Mouse (Mus musculus) spleen, adult 2 months (tissue): ENCODE results near the gene Xrcc6.

ENCODE experiments used
- CTCF ChIP-seq: fragments of 200-500 bp; IDR thresholded peaks from 2 replicates; pipeline ENCODE4 v1.5.1; 2011; ENCODE audit warnings: mild to moderate bottlenecking, inconsistent platforms; ENCODE audit not compliant: insufficient read depth, insufficient read length, insufficient replicate concordance; ENCODE audit errors: extremely low read depth
- POLR2A ChIP-seq: fragments of 200-500 bp; IDR thresholded peaks from 2 replicates; pipeline ENCODE4 v1.6.1; 2011; ENCODE audit warnings: low read depth, low read length, inconsistent platforms

DNA sequence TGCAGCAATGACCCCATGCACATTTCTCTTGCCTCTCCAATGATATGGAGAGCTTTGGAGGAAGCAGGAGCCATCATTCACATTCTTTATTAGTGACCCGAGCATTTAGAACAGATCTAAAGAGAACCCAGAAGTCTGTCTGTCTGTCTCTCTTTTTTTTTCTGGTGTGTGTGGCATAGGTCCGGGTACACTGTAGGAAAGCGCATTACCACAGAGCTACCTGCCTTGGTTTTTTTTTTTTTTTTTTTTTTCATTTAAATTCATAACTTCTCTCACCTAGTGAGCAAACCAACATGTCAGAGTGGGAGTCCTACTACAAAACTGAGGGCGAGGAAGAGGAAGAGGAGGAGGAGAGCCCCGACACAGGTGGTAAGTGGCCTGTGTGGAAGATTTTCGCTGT lies 29.2 kb downstream of the Xrcc6 start:
- TF ChIP-seq POLR2A = no peak
- TF ChIP-seq CTCF = no peak
